Mouse (Mus musculus) lung, postnatal 0 days (tissue): ENCODE measurements at regions not wholly inside any gene's neighbourhood (a gene's known extent, or its start where the extent isn't known, plus 50 kb on each side); places are given as distances from the start of the nearest gene placed in this dataset.

Experiments used
- ATAC-seq: fragments of 200-750 bp; cut with Nextera tagmentation; 2 replicates; pipeline ENCODE4 v1.8.0; 2017; ENCODE audit warnings: moderate library complexity
- DNase-seq: peaks from one replicate; pipeline ENCODE4 v3.0.0-alpha.2; 2016; ENCODE audit warnings: low spot score
- H3K27ac ChIP-seq: fragments of 300-500 bp; sonication (generic); 2 replicates; pipeline ENCODE4 v1.5.1; 2014; ENCODE audit warnings: antibody characterized with exemption, mild to moderate bottlenecking, low read length, mixed read lengths
- H3K27me3 ChIP-seq: fragments of 300-500 bp; sonication (generic); replicated peaks from 2 replicates; pipeline ENCODE4 v1.6.1; 2014; ENCODE audit warnings: low read length, mixed read lengths; ENCODE audit not compliant: insufficient read depth
- H3K36me3 ChIP-seq: fragments of 300-500 bp; sonication (generic); 2 replicates; pipeline ENCODE4 v1.6.1; 2014; ENCODE audit warnings: low read length, mixed read lengths; ENCODE audit not compliant: insufficient read depth
- H3K4me1 ChIP-seq: fragments of 300-500 bp; sonication (generic); 2 replicates; pipeline ENCODE4 v1.6.1; 2014; ENCODE audit warnings: antibody characterized with exemption, low read depth, low read length, mixed read lengths; ENCODE audit not compliant: insufficient read depth
- H3K4me2 ChIP-seq: fragments of 300-500 bp; sonication (generic); replicated peaks from 2 replicates; pipeline ENCODE4 v1.6.1; 2014; ENCODE audit warnings: low read depth, mild to moderate bottlenecking, low read length, moderate library complexity, mixed read lengths
- H3K4me3 ChIP-seq: fragments of 300-500 bp; sonication (generic); 2 replicates; pipeline ENCODE4 v1.5.1; 2014; ENCODE audit warnings: low read depth, low read length
- H3K9ac ChIP-seq: fragments of 300-500 bp; sonication (generic); replicated peaks from 2 replicates; pipeline ENCODE4 v1.6.1; 2014; ENCODE audit warnings: low read depth, mild to moderate bottlenecking
- H3K9me3 ChIP-seq: fragments of 300-500 bp; sonication (generic); 2 replicates; pipeline ENCODE4 v1.6.1; 2016; ENCODE audit warnings: low read length, mixed read lengths
- CTCF ChIP-seq: IDR thresholded peaks from 2 replicates; pipeline ENCODE4 v1.5.1; 2016; ENCODE audit warnings: antibody characterized with exemption, mild to moderate bottlenecking
- EP300 ChIP-seq: IDR thresholded peaks from 2 replicates; pipeline ENCODE4 v1.6.1; 2016; ENCODE audit warnings: antibody characterized with exemption, mild to moderate bottlenecking, control low read depth
- WGBS: fragments of 180-500 bp; shearing (Covaris S2); extraction: QIAGEN DNeasy Blood & Tissue Kit; methylation state at CpG from one replicate; pipeline ENCODE4 v1.1.7; 2014; 5-methylcytosine and 5-hydroxymethylcytosine counted together

DNA sequence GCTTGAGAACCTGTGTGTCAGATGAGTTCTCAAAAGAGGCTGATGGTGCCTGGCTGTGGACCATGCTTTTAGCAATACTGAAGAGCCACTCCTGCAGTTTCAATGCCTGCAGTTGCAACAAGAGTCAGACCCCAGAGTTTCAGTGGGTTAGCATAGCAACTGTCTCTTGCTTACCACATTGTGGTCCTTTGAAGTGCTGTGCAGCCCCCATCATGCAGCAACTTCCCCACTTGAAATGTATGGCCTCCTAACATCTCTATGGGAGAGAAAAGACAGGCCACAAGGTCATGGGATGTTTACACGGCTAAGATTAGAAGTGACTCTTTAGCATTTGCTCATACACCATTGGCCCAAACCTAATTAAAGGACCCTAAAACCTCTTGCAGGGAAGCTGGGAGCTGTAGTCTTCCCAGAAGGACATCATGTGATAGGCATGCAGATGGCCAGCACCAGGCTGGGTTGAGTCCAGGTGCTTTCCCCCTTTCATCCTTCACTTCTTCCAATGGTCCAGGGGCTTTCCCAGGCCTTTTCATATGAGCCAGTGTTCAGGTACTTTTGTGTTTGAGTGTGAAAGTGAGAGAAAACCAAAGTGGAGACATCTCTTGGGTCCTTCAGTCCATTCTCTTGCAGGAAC, 1351.2 kb upstream of the A1bg start:
- H3K27me3 ChIP-seq, result no peaks in the 10 kb centered on the region
- DNase-seq (no peak), ATAC-seq (no peak)
- no peaks in the 10 kb centered on the region for H3K36me3 ChIP-seq
- no peak overlapping the region for H3K27ac ChIP-seq
- WGBS, result 58% methylated on average over 1 of the region's 1 CpGs
- no peaks in the 10 kb centered on the region for H3K9me3 ChIP-seq
- no peak overlapping the region for H3K9ac ChIP-seq
- H3K4me2 ChIP-seq, result no peak overlapping the region
- H3K4me3 ChIP-seq, result no peak overlapping the region
- TF ChIP-seq CTCF (no peak), EP300 (no peak)
- no peaks in the 10 kb centered on the region for H3K4me1 ChIP-seq

DNA sequence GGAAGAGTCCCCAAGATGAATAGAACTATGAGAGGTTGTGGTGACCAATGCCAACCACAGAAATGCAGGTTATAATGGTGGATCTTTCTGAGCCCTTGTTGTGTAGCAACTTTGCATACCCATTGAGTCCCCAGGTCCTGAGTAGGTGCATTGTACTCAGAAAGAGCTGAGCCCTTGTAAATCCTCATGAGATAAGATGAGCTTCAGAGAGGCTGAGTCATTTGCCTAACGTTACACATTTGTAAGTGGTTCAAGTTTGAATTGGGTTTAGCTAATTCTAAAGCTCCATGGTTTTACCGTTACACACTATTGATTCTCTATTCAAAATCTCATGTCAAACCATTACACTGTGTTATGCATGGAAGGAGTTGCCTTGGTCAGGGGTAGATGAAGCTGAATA, 1349.9 kb upstream of the A1bg start:
- no peaks in the 10 kb centered on the region for H3K27me3 ChIP-seq

DNA sequence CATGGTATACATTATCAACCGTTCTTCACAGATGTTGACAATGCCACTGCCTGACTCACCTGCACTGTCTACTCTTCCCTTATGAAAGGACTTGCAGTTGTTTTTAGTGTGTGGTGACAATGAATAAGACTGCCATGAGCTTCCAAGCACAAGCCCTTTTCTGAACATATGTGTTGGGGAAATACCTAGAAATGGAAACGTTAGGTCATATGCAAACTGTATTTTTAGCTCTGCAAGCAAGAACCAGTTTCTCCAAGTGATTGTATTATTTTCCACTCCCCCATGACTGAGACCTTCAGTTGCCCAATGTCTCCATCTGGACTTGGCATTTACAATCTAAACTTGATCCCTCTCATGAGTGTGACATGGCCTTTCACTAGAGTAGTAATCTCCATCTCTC, 1348.6 kb upstream of the A1bg start:
- H3K9me3 ChIP-seq, result no peaks in the 10 kb centered on the region
- no peak overlapping the region for H3K4me2 ChIP-seq
- no peak overlapping the region for H3K27ac ChIP-seq
- DNase-seq (no peak), ATAC-seq (no peak)
- H3K36me3 ChIP-seq, result no peaks in the 10 kb centered on the region
- TF ChIP-seq EP300, result no peak
- TF ChIP-seq CTCF, result no peak
- WGBS, result 71% methylated on average over 2 of the region's 2 CpGs
- no peaks in the 10 kb centered on the region for H3K4me1 ChIP-seq
- H3K27me3 ChIP-seq, result no peaks in the 10 kb centered on the region
- H3K4me3 ChIP-seq, result no peak overlapping the region
- no peak overlapping the region for H3K9ac ChIP-seq

More for the DNA sequence above, 1349.9 kb upstream of the A1bg start:
- Histone ChIP-seq H3K4me2 (no peak overlapping the region), H3K36me3 (no peaks in the 10 kb centered on the region), H3K4me1 (no peaks in the 10 kb centered on the region), H3K9ac (no peak overlapping the region), H3K27ac (no peak overlapping the region), H3K9me3 (no peaks in the 10 kb centered on the region), H3K4me3 (no peak overlapping the region)
- 80% methylated on average over 2 of the region's 2 CpGs for WGBS
- TF ChIP-seq EP300, result no peak
- no peak for TF ChIP-seq CTCF
- ATAC-seq, result no peak
- no peak for DNase-seq

DNA sequence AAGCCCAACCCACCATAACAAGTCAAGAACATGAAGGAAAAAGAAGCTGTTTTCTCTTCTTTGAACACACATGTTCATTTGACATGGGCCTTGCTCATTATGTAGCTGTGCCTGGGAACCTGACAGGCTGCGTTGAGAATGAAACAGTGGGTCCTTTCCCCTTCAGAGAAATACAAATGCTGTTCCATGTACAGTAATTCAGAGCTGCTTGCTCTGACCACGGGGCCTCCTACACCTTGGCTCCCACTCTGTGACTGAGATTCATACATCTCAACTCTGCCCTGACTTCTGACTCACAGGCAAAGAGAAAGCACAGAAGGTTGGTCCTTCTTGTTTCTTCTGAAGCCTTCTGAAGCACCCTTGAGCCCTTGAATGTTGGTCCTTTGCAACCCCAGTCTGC, 1345.4 kb upstream of the A1bg start:
- Histone ChIP-seq H3K4me2 (no peak overlapping the region), H3K4me1 (no peaks in the 10 kb centered on the region), H3K9ac (no peak overlapping the region), H3K36me3 (no peaks in the 10 kb centered on the region), H3K27me3 (no peaks in the 10 kb centered on the region), H3K27ac (no peak overlapping the region), H3K4me3 (no peak overlapping the region), H3K9me3 (no peaks in the 10 kb centered on the region)
- DNase-seq (no peak), ATAC-seq (no peak)
- 79% methylated on average over 2 of the region's 2 CpGs for WGBS
- TF ChIP-seq CTCF (no peak), EP300 (no peak)

DNA sequence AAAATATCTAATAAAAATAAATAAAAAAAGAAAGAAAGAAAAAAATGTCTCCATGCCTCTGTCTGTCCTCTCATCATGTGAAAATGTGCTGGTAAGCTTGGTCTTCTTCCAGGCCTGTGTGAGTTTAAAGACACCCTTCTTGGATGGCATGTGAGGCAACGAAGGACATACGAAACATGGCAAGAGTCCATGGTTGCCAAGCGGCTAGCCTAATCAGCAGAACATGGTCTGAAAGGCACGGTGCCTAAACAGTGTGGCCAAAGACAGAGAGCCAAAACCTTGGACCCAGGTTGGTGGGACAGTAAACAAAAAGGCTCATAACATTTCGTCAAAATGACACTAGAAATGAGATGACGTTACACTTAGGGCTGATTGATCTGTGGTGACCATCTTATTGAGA, 1344.7 kb upstream of the A1bg start:
- TF ChIP-seq EP300, result no peak
- TF ChIP-seq CTCF, result no peak
- Histone ChIP-seq H3K36me3 (no peaks in the 10 kb centered on the region), H3K4me2 (no peak overlapping the region), H3K4me3 (no peak overlapping the region), H3K9ac (no peak overlapping the region), H3K4me1 (no peaks in the 10 kb centered on the region), H3K27ac (no peak overlapping the region), H3K9me3 (no peaks in the 10 kb centered on the region), H3K27me3 (no peaks in the 10 kb centered on the region)
- DNase-seq (no peak), ATAC-seq (no peak)
- WGBS, result 85% methylated on average over 6 of the region's 6 CpGs

DNA sequence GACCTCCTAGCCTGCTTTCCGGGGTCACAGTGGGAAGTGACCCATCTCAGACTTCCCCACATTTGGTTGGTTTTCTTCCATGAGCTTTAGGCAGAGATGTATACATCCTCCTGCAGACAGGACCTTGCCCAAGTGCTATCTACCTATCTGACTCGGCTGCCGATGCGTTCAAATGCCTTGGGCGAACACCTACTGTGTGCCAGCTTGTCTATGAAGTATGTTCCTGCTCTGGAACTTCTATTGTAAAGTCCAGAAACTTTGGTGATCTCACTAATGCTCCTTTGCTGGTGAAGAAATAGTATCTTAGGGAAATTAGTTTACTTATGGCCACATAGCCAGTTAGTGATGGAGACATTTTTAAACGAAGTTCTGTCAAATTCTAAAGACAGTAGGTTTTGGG, 1343.2 kb upstream of the A1bg start:
- Histone ChIP-seq H3K4me3 (no peak overlapping the region), H3K9ac (no peak overlapping the region), H3K27ac (no peak overlapping the region), H3K27me3 (no peaks in the 10 kb centered on the region), H3K4me1 (no peaks in the 10 kb centered on the region), H3K36me3 (no peaks in the 10 kb centered on the region), H3K4me2 (no peak overlapping the region), H3K9me3 (no peaks in the 10 kb centered on the region)
- WGBS, result 89% methylated on average over 6 of the region's 6 CpGs
- no peak for TF ChIP-seq CTCF
- TF ChIP-seq EP300, result no peak
- DNase-seq, result no peak
- no peak for ATAC-seq

DNA sequence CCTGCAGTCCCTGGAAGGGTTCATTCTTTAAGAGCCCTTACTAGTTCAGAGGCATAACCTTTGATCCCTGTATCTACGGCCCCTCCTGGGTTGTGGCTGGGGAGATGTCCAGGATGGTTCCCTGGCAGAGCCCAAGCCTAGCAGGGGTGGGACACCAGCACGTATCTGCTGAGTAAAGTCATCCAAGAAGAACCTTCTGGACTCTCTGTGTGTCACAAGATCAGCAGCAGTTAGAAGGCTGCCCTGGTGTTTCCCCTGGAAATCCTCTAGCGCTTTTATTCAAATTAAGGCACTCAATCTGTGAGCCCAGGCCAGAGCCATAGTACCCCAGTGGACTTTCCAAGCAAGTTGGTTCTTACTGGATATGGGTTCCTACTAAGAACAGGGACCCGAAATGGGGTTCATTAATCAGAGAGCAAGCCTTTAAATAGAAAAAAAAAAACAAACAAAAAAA, 1342.7 kb upstream of the A1bg start:
- 75% methylated on average over 4 of the region's 4 CpGs for WGBS
- ATAC-seq, result no peak

More for the DNA sequence above, 1342.7 kb upstream of the A1bg start:
- Histone ChIP-seq H3K4me1 (no peaks in the 10 kb centered on the region), H3K27me3 (no peaks in the 10 kb centered on the region), H3K4me3 (no peak overlapping the region), H3K9me3 (no peaks in the 10 kb centered on the region), H3K27ac (no peak overlapping the region), H3K4me2 (no peak overlapping the region), H3K36me3 (no peaks in the 10 kb centered on the region), H3K9ac (no peak overlapping the region)
- DNase-seq, result no peak
- TF ChIP-seq EP300 (no peak), CTCF (no peak)
